Mouse (Mus musculus) midbrain, embryonic 15.5 days (tissue): ENCODE measurements around the gene Itpripl2. TPM values are rescaled to one million over a fixed set of nuclear protein-coding genes. Genes with fewer than 3 reads are reported as not detected.
A peak's percentile ranks its signal among the peaks of the same experiment; 100 is the strongest.

Experiments used
- ATAC-seq: fragments of 200-750 bp; cut with Nextera tagmentation; replicated peaks from 2 replicates; pipeline ENCODE4 v1.8.0; 2017; ENCODE audit warnings: moderate TSS enrichment
- H3K27ac ChIP-seq: fragments of 300-500 bp; sonication (generic); 2 replicates; pipeline ENCODE4 v1.5.1; 2015; ENCODE audit warnings: mild to moderate bottlenecking, inconsistent platforms
- H3K27me3 ChIP-seq: fragments of 300-500 bp; sonication (generic); replicated peaks from 2 replicates; pipeline ENCODE4 v1.6.1; 2015; ENCODE audit warnings: inconsistent platforms
- H3K36me3 ChIP-seq: fragments of 300-500 bp; sonication (generic); replicated peaks from 2 replicates; pipeline ENCODE4 v1.6.1; 2015; ENCODE audit warnings: inconsistent platforms
- H3K4me1 ChIP-seq: fragments of 300-500 bp; sonication (generic); 2 replicates; pipeline ENCODE4 v1.6.1; 2015; ENCODE audit warnings: inconsistent platforms
- H3K4me2 ChIP-seq: fragments of 300-500 bp; sonication (generic); 2 replicates; pipeline ENCODE4 v1.6.1; 2015; ENCODE audit warnings: inconsistent platforms, mild to moderate bottlenecking, moderate library complexity
- H3K4me3 ChIP-seq: fragments of 300-500 bp; sonication (generic); 2 replicates; pipeline ENCODE4 v1.5.1; 2015; ENCODE audit warnings: mild to moderate bottlenecking, inconsistent platforms
- H3K9ac ChIP-seq: fragments of 300-500 bp; sonication (generic); 2 replicates; pipeline ENCODE4 v1.6.1; 2015; ENCODE audit warnings: mild to moderate bottlenecking, inconsistent platforms
- H3K9me3 ChIP-seq: fragments of 300-500 bp; sonication (generic); 2 replicates; pipeline ENCODE4 v1.6.1; 2016; ENCODE audit warnings: inconsistent platforms
- WGBS: fragments of 180-500 bp; shearing (Covaris S2); methylation state at CpG from one replicate; pipeline ENCODE4 v1.1.7; 2015; ENCODE audit warnings: mixed read lengths; 5-methylcytosine and 5-hydroxymethylcytosine counted together
- polyA plus RNA-seq: library from polyadenylated mRNA; unstranded; fragments of >200 nt; fragmentation: Nextera tagmentation; extraction: Ambion mirVana; gene quantifications from 2 replicates; pipeline ENCODE4 v1.2.1, GENCODE M21; 2015

Itpripl2 gene
- polyA plus RNA-seq, 1 experiment from 2014 or later, result 1.0 TPM

- ATAC-seq, result no peak
- Histone ChIP-seq H3K4me3 (no peak overlapping the region), H3K27ac (no peak overlapping the region), H3K36me3 (no peaks in the 10 kb centered on the region), H3K4me2 (no peak overlapping the region), H3K27me3 (no peaks in the 10 kb centered on the region), H3K9me3 (no peaks in the 10 kb centered on the region), H3K9ac (no peak overlapping the region), H3K4me1 (no peaks in the 10 kb centered on the region)
- WGBS, result 57% methylated on average over 8 of the region's 8 CpGs
Measured at GRCm38 (mm10) chr7:118502333-118502732, 10.6 kb upstream of the Itpripl2 start.

DNA sequence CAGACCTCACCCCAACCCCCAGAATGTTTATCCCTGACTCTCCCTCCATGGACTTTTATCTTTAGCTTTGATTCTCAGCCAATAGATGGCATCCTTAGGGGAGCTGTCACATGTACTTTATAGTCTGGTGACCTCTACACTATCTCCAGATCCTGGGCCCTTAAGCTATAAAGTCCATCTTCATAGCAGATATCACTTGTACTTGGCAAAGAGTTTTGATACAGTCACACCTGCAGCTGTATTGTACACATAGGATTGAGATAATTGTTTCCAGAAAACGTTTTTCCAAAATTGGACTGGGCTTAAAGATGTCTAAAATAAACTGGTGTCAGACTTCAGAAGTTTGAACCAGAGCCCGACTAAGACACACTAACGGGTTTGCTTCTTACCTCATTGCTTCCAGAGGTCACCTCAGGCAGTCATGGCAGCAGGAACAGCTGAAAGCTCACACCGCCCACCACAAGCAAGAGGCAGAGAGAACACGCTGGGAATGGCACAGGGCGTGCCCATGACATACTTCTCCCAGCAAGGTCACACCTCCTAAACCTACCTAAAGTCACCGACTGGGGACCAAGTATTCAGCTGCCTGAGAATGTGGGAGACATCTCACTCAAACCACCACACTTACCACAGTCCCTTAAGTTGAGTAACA, 8.1 kb upstream of the Itpripl2 start:
- WGBS, result 78% methylated on average over 7 of the region's 7 CpGs
- no peak overlapping the region for H3K9ac ChIP-seq
- no peak overlapping the region for H3K4me2 ChIP-seq
- no peaks in the 10 kb centered on the region for H3K27me3 ChIP-seq
- H3K4me3 ChIP-seq, result no peak overlapping the region
- H3K4me1 ChIP-seq, result no peaks in the 10 kb centered on the region
- no peak overlapping the region for H3K27ac ChIP-seq
- ATAC-seq, result no peak
- H3K36me3 ChIP-seq, result no peaks in the 10 kb centered on the region
- H3K9me3 ChIP-seq, result no peaks in the 10 kb centered on the region

DNA sequence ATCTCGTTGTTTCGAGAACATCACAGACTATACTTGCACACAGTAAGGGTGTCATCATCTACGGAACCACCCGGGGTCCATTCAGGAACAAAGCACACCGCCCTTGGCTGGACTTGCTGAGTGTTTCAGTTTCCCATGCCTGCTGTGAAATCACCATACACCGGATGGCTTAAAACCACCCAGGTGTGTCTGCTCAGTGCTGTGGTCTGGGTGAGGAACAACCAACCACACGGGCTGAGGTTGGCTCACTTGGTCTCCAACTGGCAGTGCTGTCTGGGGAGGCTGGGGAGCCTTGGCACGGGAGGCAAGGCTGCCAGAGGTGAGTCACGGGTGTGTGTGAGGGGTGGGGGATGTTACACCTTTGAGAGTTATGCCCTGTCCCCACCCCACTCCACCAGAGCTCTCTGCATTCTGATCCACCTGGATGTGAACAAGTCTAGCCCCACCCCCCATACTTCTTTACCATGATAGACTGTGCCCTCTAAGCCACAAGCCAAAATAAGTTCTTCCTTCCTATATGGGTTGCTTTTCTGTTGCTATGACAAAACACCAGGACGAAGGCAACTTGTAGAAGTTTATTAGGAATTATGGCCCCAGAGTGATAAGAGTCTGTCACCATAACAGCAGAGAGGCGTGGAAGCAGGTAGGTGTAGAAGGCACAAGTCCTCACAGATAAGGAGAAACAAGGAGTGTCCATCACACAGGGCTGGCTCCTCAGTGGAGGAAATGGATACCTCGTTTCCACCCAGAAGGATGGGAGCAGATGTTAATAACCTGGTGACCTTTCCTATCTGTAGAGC, 7.4 kb upstream of the Itpripl2 start:
- no peaks in the 10 kb centered on the region for H3K27me3 ChIP-seq
- H3K9ac ChIP-seq, result no peak overlapping the region
- H3K36me3 ChIP-seq, result no peaks in the 10 kb centered on the region
- no peaks in the 10 kb centered on the region for H3K9me3 ChIP-seq
- 85% methylated on average over 12 of the region's 12 CpGs for WGBS
- H3K4me2 ChIP-seq, result no peak overlapping the region
- no peak overlapping the region for H3K27ac ChIP-seq
- ATAC-seq, result no peak
- no peaks in the 10 kb centered on the region for H3K4me1 ChIP-seq
- H3K4me3 ChIP-seq, result no peak overlapping the region

GRCm38 (mm10) chr7:118494892-118495579, 3.3 kb upstream of the Itpripl2 start:
- ATAC-seq, result no peak
- no peaks in the 10 kb centered on the region for H3K36me3 ChIP-seq
- H3K4me1 ChIP-seq, result peaks cover 18% of the 10 kb centered on the region
- no peak overlapping the region for H3K27ac ChIP-seq
- no peak overlapping the region for H3K4me3 ChIP-seq
- peaks cover 32% of the 10 kb centered on the region for H3K27me3 ChIP-seq
- H3K4me2 ChIP-seq, result no peak overlapping the region
- H3K9me3 ChIP-seq, result no peaks in the 10 kb centered on the region
- 85% methylated on average over 4 of the region's 4 CpGs for WGBS
- H3K9ac ChIP-seq, result no peak overlapping the region

GRCm38 (mm10) chr7:118493892-118494291, 2.1 kb upstream of the Itpripl2 start:
- H3K9ac ChIP-seq, result no peak overlapping the region
- no peaks in the 10 kb centered on the region for H3K9me3 ChIP-seq
- no peaks in the 10 kb centered on the region for H3K36me3 ChIP-seq
- peaks cover 44% of the 10 kb centered on the region for H3K27me3 ChIP-seq
- ATAC-seq, result no peak
- WGBS, result 92% methylated on average over 9 of the region's 9 CpGs
- H3K27ac ChIP-seq, result no peak overlapping the region
- no peak overlapping the region for H3K4me2 ChIP-seq
- peaks cover 18% of the 10 kb centered on the region for H3K4me1 ChIP-seq
- H3K4me3 ChIP-seq, result no peak overlapping the region

DNA sequence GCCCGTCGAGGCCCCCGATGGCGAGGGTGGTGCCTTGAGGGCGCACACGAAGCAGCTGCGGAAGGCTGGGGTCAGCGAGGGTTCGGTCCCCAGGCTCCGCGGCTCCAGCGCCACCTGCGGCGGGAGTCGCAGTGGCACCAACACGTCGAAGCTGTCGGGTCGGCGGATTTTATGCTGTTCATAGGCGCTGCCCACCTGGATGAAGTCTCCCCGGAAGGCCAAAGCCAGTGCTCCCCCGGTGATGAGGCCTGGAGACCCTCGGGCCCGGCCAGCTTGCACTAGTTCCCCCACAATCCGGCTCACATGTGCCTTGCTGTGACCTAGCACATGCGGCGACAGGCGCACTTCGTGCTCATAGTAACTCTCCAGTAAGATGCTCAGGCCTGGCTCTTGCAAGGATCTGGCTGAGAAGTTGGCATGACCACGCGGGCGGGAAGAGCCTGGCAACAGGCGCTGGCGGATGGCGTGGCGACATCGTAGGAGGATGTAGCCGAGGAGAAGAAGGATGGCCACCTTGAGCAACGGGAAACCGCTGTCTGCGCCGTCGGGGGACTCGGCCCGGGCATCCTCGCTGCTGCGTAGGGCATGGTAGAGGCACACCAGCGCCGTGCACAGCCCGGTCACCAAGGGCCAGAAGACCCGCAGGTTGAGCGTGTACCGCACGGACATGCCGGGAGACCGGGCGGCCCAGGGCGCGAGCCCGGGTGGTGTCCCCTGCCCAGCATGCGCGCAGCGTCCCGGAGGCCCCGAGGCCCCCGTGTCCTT, 927 bp downstream of the Itpripl2 start:
- Histone ChIP-seq H3K9me3 (no peaks in the 10 kb centered on the region), H3K4me2 (peak overlapping the region; percentile 69), H3K36me3 (no peaks in the 10 kb centered on the region), H3K4me3 (peak overlapping the region; percentile 44), H3K4me1 (peaks cover 18% of the 10 kb centered on the region), H3K9ac (peak overlapping the region; percentile 27), H3K27ac (no peak overlapping the region), H3K27me3 (peaks cover 51% of the 10 kb centered on the region)
- WGBS, result 3% methylated on average over 67 of the region's 67 CpGs
- ATAC-seq, result peak; percentile 60

DNA sequence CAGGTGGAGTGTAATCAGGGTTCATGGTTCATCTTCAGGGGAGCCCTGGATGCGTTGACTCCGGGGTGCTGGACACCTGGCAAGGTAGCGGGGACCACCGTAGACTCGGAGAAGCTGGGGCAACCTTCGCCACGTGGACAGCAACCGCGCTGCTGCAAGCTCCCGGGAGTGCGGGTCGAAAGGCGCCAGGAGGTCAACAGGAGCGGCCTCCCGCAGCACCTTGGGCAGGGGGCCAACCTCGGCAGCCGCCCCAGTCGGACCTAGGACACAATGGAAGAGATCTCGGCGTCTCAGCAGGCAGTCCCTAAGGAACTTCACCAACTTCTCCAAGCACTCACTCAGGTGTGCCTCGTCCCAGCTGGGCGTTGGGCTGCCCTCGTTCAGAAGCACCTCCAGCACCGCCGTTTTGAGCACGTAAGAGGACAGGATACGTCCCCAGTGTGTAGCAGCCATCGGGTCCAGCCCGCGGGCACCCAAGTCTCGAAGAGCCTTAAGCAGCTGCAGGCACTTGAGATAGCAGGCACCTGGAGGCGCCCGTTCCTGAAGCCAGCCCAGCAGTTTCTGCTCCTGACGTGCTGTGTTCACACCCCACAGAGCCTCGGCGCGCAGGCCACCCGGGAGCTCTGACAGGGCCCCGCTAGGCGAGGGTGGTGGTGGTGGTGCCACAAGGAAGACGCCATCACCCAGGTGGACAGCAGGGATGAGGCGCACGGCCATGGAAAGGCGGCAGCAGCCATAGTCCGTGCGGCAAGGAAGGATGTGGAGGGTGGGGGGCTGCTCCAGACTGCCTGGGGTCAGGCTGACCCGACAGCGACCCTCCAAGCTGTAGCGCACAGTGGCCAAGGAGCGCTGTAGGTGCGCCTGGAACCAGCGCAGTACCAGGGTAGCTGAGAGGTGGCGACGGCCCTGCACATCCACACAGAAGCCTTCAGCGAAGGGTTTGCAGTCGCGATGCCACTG, 1.8 kb downstream of the Itpripl2 start:
- no peaks in the 10 kb centered on the region for H3K36me3 ChIP-seq
- peaks cover 51% of the 10 kb centered on the region for H3K27me3 ChIP-seq
- H3K4me2 ChIP-seq, result peak overlapping the region; percentile 69; the same call in 1 of the 2 replicates
- peak; percentile 24; the same call in 1 of the 2 replicates for ATAC-seq
- H3K27ac ChIP-seq, result no peak overlapping the region
- H3K9ac ChIP-seq, result no peak overlapping the region
- H3K4me1 ChIP-seq, result peaks cover 18% of the 10 kb centered on the region
- no peaks in the 10 kb centered on the region for H3K9me3 ChIP-seq
- WGBS, result 17% methylated on average over 57 of the region's 57 CpGs
- H3K4me3 ChIP-seq, result peak overlapping the region; percentile 44; the same call in 1 of the 2 replicates

DNA sequence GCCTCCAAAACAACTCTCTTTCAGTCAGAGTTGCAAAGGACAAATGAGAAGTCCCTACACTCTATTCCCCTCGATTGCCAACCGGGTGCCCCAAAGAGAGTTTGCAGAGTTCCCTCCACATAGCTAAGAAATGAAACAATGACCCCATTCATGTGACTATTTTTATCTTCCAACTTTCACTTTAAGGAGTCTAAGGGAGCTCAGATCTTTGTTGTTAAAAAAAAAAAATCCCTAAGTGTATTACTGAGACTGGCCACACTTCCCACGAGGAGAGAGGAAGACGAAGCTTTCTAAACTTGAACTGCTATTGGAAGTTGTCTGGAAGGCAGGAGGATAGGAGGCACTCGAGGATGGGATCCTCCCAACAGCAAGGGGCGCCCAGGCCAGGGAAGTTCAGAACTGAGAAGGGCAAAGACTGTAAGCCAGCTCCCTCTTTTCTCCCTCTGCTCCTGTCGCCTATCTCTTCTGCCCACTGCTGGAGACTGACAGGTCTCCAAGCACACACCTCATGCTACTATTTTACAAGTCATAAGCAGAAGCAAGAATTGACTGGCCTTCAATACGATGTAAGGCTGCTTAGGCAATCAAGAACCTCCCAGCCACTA, 3.6 kb downstream of the Itpripl2 start:
- Histone ChIP-seq H3K36me3 (no peaks in the 10 kb centered on the region), H3K27ac (no peak overlapping the region), H3K27me3 (peaks cover 49% of the 10 kb centered on the region), H3K9me3 (no peaks in the 10 kb centered on the region), H3K4me3 (no peak overlapping the region), H3K4me1 (peaks cover 18% of the 10 kb centered on the region), H3K4me2 (no peak overlapping the region), H3K9ac (no peak overlapping the region)
- WGBS, result 34% methylated on average over 8 of the region's 8 CpGs
- no peak for ATAC-seq

DNA sequence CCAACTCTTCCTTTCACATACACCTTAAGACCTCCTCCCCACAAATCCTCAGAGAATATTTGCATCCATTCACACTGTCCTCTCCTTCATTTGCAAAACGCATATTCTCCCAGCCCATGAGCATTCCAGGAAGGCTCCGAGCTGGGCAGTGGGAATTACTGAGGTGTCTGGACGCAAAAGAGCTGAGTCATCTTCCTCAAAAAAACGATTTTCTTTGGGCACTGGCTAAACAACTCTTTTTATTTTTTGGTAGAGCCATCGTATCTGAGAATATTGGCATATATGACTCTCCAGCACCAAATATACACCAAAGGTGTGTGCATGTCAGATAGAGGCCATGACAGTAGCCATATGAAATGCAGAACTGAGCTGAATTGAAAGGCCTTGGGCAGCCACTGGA, 4.9 kb downstream of the Itpripl2 start:
- no peaks in the 10 kb centered on the region for H3K9me3 ChIP-seq
- H3K9ac ChIP-seq, result no peak overlapping the region
- no peak overlapping the region for H3K4me2 ChIP-seq
- no peak overlapping the region for H3K4me3 ChIP-seq
- H3K4me1 ChIP-seq, result peaks cover 17% of the 10 kb centered on the region
- no peaks in the 10 kb centered on the region for H3K36me3 ChIP-seq
- H3K27ac ChIP-seq, result no peak overlapping the region
- ATAC-seq, result no peak
- 61% methylated on average over 5 of the region's 5 CpGs for WGBS
- peaks cover 37% of the 10 kb centered on the region for H3K27me3 ChIP-seq

DNA sequence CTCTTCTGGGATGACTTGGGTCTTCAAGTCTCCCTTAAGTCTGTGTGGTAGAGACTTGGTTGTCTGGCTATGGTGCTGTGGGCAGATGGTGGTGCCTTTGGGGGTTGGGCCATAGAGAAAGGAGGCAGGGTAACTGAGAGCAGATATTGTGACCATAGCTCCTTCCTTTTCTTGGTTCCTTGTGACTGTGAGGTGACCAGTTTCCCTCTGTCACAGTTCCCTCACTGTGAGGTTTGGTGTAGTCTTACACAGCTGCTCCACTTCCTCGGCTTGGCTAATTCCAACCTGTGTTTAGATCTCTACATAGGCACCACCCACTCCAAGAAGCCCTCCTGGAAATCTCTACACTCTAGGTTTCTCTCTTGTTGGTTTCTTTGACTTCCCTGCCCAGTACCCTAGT, 7.8 kb downstream of the Itpripl2 start:
- H3K4me3 ChIP-seq, result no peak overlapping the region
- H3K9ac ChIP-seq, result no peak overlapping the region
- no peaks in the 10 kb centered on the region for H3K9me3 ChIP-seq
- ATAC-seq, result no peak
- H3K27me3 ChIP-seq, result peaks cover 8% of the 10 kb centered on the region
- H3K27ac ChIP-seq, result no peak overlapping the region
- H3K36me3 ChIP-seq, result no peaks in the 10 kb centered on the region
- 90% methylated on average over 1 of the region's 1 CpGs for WGBS
- no peak overlapping the region for H3K4me2 ChIP-seq
- no peaks in the 10 kb centered on the region for H3K4me1 ChIP-seq

GRCm38 (mm10) chr7:118482001-118482400, 9.8 kb downstream of the Itpripl2 start:
- no peaks in the 10 kb centered on the region for H3K9me3 ChIP-seq
- H3K4me1 ChIP-seq, result no peaks in the 10 kb centered on the region
- H3K4me2 ChIP-seq, result no peak overlapping the region
- H3K9ac ChIP-seq, result no peak overlapping the region
- H3K36me3 ChIP-seq, result no peaks in the 10 kb centered on the region
- ATAC-seq, result no peak
- no peak overlapping the region for H3K27ac ChIP-seq
- H3K4me3 ChIP-seq, result no peak overlapping the region
- WGBS, result 95% methylated on average over 2 of the region's 2 CpGs
- H3K27me3 ChIP-seq, result no peaks in the 10 kb centered on the region
